Mouse (Mus musculus): ENCODE measurements around the gene Bloc1s5.

DNA sequence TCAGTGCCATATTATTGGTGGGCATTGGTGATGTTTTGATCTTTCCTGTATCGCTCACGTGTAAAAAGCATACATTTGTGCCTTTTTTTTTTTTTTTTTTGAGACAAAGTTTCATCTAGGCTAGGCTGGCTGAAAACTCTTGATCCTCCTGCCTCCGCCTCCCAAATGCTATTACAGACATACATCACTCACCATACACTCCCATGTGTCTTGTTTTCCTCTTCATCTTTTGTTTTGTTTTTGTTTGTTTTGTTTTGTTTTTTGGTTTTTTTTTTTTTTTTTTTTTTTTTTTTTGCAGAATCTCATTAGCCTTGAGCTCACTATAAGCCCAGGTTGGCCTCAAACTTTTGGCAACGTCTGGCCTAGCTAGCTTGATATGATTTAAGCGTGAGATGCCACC, 47.6 kb downstream of the Bloc1s5 start:
- TF ChIP-seq ZNF384 (IDR thresholded peaks at IDR 0.05; ENCODE audit: low read depth, low read length), result peak; percentile 90
- no peak for TF ChIP-seq HCFC1 (IDR thresholded peaks at IDR 0.05; ENCODE audit: borderline replicate concordance, insufficient read depth, low read length)
- TF ChIP-seq ZC3H11A (IDR thresholded peaks at IDR 0.05; ENCODE audit: borderline replicate concordance, low read depth, low read length), result no peak
- no peak for TF ChIP-seq CHD2 (IDR thresholded peaks at IDR 0.05; ENCODE audit: low read depth, low read length)

Measured in ES-E14 (cell line).